Mouse (Mus musculus): ENCODE measurements around the gene Fastkd1. TPM values are rescaled to one million over a fixed set of nuclear protein-coding genes. Genes with fewer than 3 reads are reported as not detected.
"Not testable (repeated sequence)": the region's sequence is repeated elsewhere in the genome, so short reads cannot be mapped to it uniquely, and the experiment has no call there.

Gene Fastkd1
- total RNA-seq, 2 experiments from 2014 or later, result 11.8 to 14.7 TPM

DNA sequence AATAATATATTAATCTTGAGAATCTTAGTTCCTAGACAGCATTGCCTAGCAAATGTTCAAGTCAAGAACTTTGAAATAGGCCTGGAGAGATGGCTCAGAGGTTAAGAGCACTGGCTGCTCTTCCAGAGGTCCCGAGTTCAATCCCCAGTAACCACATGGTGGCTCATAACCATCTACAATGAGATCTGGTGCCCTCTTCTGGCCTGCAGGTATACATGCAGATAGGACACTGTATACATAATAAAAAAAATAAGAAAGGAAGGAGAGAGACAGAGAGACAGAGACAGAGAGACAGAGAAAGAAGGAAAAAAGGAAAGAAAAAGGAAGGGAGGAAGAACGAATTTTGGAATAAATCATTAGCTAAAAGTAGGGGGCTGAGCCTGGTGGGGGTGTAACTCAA, 36.6 kb downstream of the Fastkd1 start:
- DNase-seq, result no peak

DNA sequence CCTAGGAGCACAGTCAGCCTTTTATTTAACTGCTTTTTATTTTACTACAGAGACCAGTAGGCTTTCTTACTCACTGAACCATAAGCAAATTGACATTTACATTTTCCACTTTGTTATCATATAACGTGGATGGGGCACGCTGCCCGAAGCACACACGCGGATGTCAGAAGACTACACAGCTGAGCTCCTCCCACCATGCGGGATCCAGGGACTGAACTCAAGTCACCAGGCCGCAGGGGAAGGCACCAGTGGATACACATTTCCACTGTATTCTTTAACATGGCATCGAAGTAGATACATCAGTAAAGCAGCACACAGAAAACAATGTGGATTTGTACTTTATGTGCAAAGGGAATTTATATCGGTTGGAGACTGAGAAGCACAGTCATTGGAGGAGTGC, 38.0 kb downstream of the Fastkd1 start:
- intact Hi-C loops (cut with DNase I; ENCODE audit: low total_unique reads), result no loop called here
- DNase-seq, result no peak

More for the DNA sequence above, 36.6 kb downstream of the Fastkd1 start:
- intact Hi-C loops (cut with DNase I; ENCODE audit: low total_unique reads), result no loop called here

DNA sequence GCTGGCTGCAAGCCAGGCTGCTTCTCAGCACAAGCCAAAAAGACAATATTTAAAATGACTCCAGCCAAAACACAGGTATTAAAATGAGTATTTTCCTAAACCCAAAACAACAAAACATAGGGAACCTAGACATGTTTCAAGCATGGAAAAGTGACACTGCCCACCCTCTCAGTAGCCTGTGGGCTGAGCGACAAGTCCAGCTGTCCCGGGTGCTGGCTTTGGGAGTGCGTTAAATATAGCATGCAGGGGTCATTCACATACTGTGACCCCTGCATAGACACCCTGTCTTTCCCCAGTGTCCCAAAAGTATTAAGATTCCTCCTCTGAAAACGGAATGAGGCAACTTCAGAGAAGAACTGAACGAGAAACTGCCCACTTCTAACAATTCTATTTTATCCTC, 39.6 kb downstream of the Fastkd1 start:
- intact Hi-C loops (cut with DNase I; ENCODE audit: low total_unique reads), result no loop called here
- DNase-seq, result peak; percentile 28

DNA sequence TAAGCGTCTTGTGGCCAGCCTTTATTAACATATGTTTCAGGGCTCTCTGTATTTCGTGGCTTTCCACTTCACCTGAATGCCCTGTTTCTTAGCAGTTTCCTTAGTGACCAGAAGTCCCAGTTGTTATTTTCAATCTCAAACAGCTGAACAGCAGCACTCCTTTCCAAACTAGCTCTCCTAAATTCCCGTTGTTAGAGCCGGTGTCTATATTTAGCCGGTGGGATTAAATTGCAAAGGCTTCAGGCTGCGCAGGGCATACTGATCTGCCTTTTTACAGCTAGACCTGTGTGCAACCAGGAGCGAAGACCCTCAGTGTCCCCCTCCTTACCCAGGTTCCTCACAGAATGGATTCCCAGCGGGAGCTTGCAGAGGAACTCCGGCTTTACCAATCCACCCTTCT, 43.5 kb downstream of the Fastkd1 start, which contains the start of gene Klhl41:
Gene Klhl41, plus strand, starts transcription at position 268 of the 400 bp plus-strand sequence.
- no peak for DNase-seq

DNA sequence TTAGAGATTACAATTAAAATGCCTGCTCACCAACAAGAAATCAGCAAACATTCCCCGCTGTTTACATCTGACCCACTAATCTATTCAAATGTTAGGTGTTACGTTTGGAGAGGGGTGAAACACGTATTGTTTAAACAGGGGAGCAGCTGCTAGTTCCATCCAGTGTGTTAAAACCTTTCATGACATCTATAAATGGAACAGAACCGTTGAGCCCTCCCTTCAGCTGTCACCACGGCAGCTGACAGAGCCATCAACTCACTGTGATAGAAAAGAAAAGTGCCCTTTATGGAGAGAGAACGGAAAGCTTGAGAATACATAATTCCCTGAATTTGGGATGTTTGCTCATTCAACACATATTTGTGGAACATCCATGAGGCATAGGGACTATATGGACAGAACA, 44.9 kb downstream of the Fastkd1 start:
- no peak for DNase-seq

More for the DNA sequence above, 43.5 kb downstream of the Fastkd1 start, which contains the start of gene Klhl41:
- intact Hi-C loops (cut with DNase I; ENCODE audit: low total_unique reads), result no loop called here

DNA sequence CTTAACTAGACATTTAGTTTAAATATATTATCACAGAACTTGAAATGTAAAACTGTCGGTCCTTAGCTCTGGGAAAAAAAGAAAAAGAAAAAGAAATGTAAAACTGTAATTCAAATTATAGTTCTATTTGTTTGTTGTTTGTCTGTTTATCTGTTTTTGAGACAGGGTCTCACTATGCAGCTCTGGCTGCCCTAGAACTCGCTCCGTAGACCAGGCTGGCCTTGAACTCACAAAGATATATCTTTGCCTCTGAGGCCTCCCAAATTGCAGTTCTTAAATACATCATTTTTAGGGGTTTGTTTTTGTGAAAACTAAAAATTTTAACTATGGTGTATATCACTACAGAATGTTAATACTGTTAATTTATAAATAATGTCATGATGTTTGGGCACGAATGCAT, 45.7 kb downstream of the Fastkd1 start:
- DNase-seq, result no peak
- intact Hi-C loops (cut with DNase I; ENCODE audit: low total_unique reads), result no loop called here

More for the DNA sequence above, 44.9 kb downstream of the Fastkd1 start:
- intact Hi-C loops (cut with DNase I; ENCODE audit: low total_unique reads), result no loop called here

DNA sequence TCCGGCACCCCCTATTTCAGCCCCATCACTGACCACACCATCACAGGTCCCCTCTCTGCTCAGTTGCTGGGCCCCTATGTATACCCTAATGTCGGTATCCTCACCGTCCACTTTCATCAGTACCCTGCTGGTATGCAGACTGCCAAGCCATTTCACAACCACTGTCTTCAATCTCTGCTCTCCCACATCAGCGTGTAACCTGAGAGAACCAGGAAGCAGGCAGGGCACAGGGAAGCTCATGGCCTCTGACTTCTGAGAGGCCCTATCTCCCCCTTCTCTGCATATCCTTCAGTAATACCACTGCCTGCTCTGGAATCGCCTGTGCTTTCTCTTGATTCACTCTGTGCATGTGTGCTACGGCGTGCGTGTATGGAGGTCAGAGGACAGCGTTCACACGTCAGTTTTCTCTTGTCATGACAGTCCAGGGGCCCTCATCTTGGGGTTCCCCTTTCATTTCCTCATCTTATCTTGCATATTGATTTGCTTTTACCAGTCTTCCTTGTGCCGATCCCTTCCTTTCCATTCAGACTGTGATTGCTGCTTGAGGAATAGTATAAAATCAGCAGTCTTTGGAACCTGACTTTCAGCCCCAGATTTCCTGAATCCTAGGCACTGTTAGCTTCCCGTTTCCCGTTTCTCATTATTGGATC, 49.4 kb downstream of the Fastkd1 start:
- intact Hi-C loops (cut with DNase I; ENCODE audit: low total_unique reads), result no loop called here
- no peak for DNase-seq

DNA sequence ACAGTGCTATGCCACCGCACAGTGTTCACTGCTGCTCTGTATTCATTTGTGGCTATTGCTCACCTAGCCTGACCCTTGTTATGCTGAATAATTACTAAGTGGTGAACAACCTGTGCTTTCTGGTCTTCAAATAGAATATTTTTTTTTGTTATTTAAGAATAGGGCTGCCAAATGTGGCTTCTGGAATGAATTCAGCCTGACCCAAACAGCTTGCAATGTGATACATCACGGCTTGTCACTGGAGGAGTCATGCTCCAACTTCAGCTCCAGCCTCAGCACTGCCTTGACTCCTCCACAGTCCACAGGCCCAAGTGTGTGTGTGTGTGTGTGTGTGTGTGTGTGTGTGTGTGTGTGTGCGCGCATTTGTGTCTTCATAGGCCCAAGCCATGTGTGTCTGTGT, 54.0 kb downstream of the Fastkd1 start:
- intact Hi-C loops (cut with DNase I; ENCODE audit: low total_unique reads), result no loop called here
- DNase-seq, result no peak

DNA sequence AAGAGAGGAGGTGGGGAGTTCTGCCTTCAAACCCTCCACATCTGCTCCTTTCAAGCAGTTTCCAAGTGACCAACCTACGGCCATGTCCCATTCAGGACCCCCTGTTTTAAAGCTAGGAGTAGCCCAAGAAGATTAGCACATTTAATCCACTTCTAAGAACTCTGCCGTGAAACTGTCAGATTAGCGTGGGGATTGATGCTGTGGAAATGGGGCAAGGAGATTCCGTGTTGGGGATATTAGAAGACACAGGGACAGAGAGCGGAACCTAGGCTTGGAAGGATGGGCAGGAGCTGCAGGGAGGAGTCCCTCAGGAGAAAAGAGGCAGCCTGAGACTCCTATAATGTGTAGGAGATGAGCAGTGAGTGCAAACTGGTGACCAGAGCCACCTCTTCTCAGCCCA, 63.6 kb downstream of the Fastkd1 start:
- DNase-seq, result no peak
- intact Hi-C loops (cut with DNase I; ENCODE audit: low total_unique reads), result no loop called here

DNA sequence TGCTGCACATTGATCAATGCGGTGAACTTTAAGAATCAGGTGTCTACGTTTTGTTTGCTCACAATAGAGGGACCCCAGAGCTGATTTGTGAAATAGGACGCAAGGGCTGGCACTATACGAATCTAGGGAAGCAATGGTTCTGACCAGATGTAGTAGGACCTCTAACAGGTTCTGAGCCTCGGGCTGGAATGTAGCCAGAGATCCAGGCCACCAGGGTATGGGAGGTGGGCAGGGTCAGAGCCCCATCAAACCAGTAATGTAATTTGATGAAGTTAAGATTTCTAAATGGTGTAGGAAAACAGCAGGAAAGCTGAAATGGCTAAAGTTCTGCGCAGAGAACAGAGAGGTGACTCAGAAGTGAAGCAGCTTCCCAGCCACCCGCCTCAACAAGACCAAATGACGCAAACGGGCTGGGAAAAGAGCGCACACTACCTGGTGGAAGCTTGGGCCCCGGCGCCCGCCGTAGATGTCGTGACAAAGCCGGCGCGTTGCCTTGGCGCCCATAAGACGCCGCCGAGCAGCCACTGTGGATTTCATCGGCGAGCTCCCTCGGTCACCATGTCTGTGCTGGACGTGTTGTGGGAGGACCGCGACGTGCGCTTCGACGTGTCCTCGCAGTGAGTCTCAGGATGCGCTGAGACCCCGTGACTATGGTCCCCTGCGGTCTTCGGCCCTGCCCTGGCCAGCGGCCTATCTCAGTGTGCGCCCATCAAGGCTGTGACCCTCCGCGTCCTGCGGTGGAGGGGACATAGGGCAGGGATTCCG, 66.4 kb downstream of the Fastkd1 start, which contains the start of gene Bbs5:
Gene Bbs5, plus strand, starts transcription at position 446 of the 765 bp plus-strand sequence.
- intact Hi-C loops (cut with DNase I; ENCODE audit: low total_unique reads), result no loop called here
- DNase-seq, result peak; percentile 91

DNA sequence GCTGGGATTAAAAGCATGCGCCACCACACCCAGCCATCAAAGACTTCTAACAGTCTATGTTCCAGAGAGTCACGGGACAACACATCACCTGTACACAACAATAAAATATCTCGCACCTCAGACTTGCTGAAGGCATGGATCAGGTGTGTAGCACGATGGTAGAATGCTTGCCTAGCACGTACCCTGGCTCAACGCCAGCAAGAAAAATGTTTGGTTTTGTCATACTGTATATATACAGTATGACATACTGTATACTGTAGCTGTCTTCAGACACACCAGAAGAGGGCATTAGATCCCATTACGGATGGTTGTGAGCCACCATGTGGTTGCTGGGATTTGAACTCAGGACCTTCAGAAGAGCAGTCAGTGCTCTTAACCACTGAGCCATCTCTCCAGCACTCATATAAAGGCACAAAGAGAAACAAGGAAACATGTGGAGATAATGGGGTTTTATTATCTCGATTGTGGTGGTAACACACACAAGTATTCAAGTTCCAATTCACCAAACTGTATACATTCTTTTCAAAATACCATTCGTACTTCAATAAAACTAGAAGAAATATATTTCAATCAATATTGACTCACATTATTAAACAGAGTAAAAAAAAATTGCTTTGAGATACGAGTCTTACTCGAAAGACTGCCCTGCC, 68.2 kb downstream of the Fastkd1 start:
- intact Hi-C loops (cut with DNase I; ENCODE audit: low total_unique reads), result no loop called here
- no peak for DNase-seq

DNA sequence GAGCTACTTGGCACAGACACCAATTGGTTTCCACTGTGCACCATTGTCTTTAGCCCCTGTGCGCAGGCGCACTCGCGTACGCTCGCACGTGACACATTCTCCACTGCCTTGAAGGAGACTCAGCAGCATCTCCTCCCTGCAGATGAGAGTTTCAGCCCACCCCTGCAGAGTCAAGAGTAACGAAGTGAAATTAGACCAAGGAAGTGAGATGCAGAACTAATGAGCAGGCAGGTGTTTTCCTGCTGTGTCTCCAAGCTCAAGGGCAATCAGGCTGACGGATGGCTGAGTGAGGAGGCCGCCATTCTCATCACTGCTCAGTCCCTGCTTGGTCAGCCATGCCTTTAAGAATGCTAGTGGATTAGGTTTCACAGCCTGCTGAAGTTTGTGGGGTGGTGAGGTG, 73.2 kb downstream of the Fastkd1 start:
- intact Hi-C loops (cut with DNase I; ENCODE audit: low total_unique reads), result no loop called here
- no peak for DNase-seq

DNA sequence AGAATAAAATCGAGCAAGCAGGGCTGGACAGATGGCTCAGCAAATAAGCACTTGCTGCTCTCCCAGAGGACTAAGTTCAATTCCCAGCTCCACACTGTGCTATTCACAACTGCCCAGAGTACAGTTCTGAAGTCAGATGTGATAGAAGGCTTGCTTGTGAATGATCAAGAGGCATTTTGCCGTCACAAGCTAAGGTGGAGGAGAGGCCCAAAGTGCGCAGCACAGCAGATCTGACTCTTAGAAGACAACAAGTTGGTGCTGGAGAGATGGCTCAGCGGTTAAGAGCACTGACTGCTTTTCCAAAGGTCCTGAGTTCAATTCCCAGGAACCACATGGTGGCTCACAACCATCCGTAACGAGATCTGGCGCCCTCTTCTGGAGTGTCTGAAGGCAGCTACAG, 75.3 kb downstream of the Fastkd1 start:
- DNase-seq, result not testable (repeated sequence)

More for the DNA sequence above, 75.3 kb downstream of the Fastkd1 start:
- intact Hi-C loops (cut with DNase I; ENCODE audit: low total_unique reads), result loop anchor here (10.0 kb wide), 1 partner anchor 147 kb away; the partner anchor contains the start of genes Ccdc173 and Phospho2

Other genes starting within 250 kb of the Fastkd1 start
- gene Lrp2, start 127.5 kb downstream of the Fastkd1 start, total RNA-seq (2021), result not detected
- gene Bbs5, start 66.3 kb downstream of the Fastkd1 start, total RNA-seq (2021), result 1 to 10 TPM; 2.8 to 4.2 TPM
- 100 to 1,000 TPM; 474 to 551 TPM for gene Klhl41, start 43.4 kb downstream of the Fastkd1 start, total RNA-seq (2021)
- gene Ppig, start 9.0 kb upstream of the Fastkd1 start, total RNA-seq (2021), result 10 to 100 TPM; 26.7 to 31.9 TPM
- gene Ccdc173, start 76.1 kb upstream of the Fastkd1 start, total RNA-seq (2021), result under 1 TPM; 0.29 to 0.40 TPM
- gene Phospho2, start 76.1 kb upstream of the Fastkd1 start, total RNA-seq (2021), result 10 to 100 TPM in 1 of 2 experiments, 1 to 10 TPM in 1; 9.2 to 10.5 TPM
- gene Klhl23, start 108.4 kb upstream of the Fastkd1 start, total RNA-seq (2021), result 10 to 100 TPM; 16.4 to 18.4 TPM
- 10 to 100 TPM; 67.5 to 78.6 TPM for gene Ssb, start 148.0 kb upstream of the Fastkd1 start, total RNA-seq (2021)
- 10 to 100 TPM; 18.0 to 19.2 TPM for gene Mettl5, start 172.1 kb upstream of the Fastkd1 start, total RNA-seq (2021)
- gene Ubr3, start 183.7 kb upstream of the Fastkd1 start, total RNA-seq (2021), result 100 to 1,000 TPM; 108 to 118 TPM

Data from gastrocnemius, postnatal 14 days (tissue).